Mouse (Mus musculus) urinary bladder, postnatal 4 days (tissue): ENCODE data around the gene Pcdh18.
A peak's percentile ranks its signal among the peaks of the same experiment; 100 is the strongest.

Experiments used
- DNase-seq, 2 experiments: peaks; one replicate each; pipeline ENCODE4 v3.0.0; 2021 to 2022; ENCODE audit warnings: low spot score in 2 of 2

The Pcdh18 gene

GRCm38 (mm10) chr3:49756870-49757625, at the start of gene Pcdh18:
TSS of gene Pcdh18 (minus strand) at chr3:49757325.
- DNase-seq = peak; percentile 88 to 91

- no peak for DNase-seq
Measured at GRCm38 (mm10) chr3:49806823-49807222, 49.7 kb upstream of the Pcdh18 start.

- DNase-seq = no peak
Measured at GRCm38 (mm10) chr3:49805511-49805910, 48.4 kb upstream of the Pcdh18 start.

GRCm38 (mm10) chr3:49788296-49788695, 31.2 kb upstream of the Pcdh18 start:
- DNase-seq = no peak

- no peak for DNase-seq
Measured at GRCm38 (mm10) chr3:49787719-49788118, 30.6 kb upstream of the Pcdh18 start.

- DNase-seq = no peak
Measured at GRCm38 (mm10) chr3:49768992-49769738, 12.0 kb upstream of the Pcdh18 start.

- no peak for DNase-seq
Measured at GRCm38 (mm10) chr3:49762711-49763110, 5.6 kb upstream of the Pcdh18 start.

GRCm38 (mm10) chr3:49761971-49762370, 4.8 kb upstream of the Pcdh18 start:
- DNase-seq = no peak

- no peak for DNase-seq
Measured at GRCm38 (mm10) chr3:49757626-49758019, 498 bp upstream of the Pcdh18 start.

GRCm38 (mm10) chr3:49755986-49756845, 909 bp downstream of the Pcdh18 start:
- peak; percentile 46 to 61 for DNase-seq

- DNase-seq = no peak
Measured at GRCm38 (mm10) chr3:49752766-49753165, 4.4 kb downstream of the Pcdh18 start.

- DNase-seq = no peak
Measured at GRCm38 (mm10) chr3:49749491-49750284, 7.4 kb downstream of the Pcdh18 start.

GRCm38 (mm10) chr3:49748054-49748453, 9.1 kb downstream of the Pcdh18 start:
- DNase-seq = no peak

- DNase-seq = no peak
Measured at GRCm38 (mm10) chr3:49739061-49739460, 18.1 kb downstream of the Pcdh18 start.

- DNase-seq = no peak
Measured at GRCm38 (mm10) chr3:49738531-49738930, 18.6 kb downstream of the Pcdh18 start.

GRCm38 (mm10) chr3:49706503-49706902, 50.6 kb downstream of the Pcdh18 start:
- no peak for DNase-seq

GRCm38 (mm10) chr3:49699951-49700350, 57.2 kb downstream of the Pcdh18 start:
- DNase-seq = no peak
